Mouse (Mus musculus) embryonic facial prominence, embryonic 11.5 days (tissue): Measurements from ENCODE around the gene Bcl11b. TPM values are rescaled to one million over a fixed set of nuclear protein-coding genes. Genes with fewer than 3 reads are reported as not detected.
A peak's percentile ranks its signal among the peaks of the same experiment; 100 is the strongest.

ENCODE experiments used
- ATAC-seq: fragments of 200-750 bp; cut with Nextera tagmentation; replicated peaks from 2 replicates; pipeline ENCODE4 v1.8.0; 2017; ENCODE audit warnings: low read depth; ENCODE audit not compliant: insufficient number of reproducible peaks, low FRiP score, low TSS enrichment
- DNase-seq: peaks from one replicate; pipeline ENCODE4 v3.0.0-alpha.2; 2015; ENCODE audit warnings: low spot score
- H3K27ac ChIP-seq: fragments of 300-500 bp; sonication (generic); replicated peaks from 2 replicates; pipeline ENCODE4 v1.5.1; 2014; ENCODE audit warnings: mild to moderate bottlenecking, low read depth, low read length, control low read depth
- H3K27me3 ChIP-seq: fragments of 300-500 bp; sonication (generic); 2 replicates; pipeline ENCODE4 v1.6.1; 2014; ENCODE audit warnings: mild to moderate bottlenecking, low read length, moderate library complexity, mixed read lengths; ENCODE audit not compliant: control insufficient read depth, insufficient read depth
- H3K36me3 ChIP-seq: fragments of 300-500 bp; sonication (generic); replicated peaks from 2 replicates; pipeline ENCODE4 v1.6.1; 2014; ENCODE audit warnings: low read depth, mild to moderate bottlenecking, low read length, moderate library complexity, mixed read lengths; ENCODE audit not compliant: control insufficient read depth, insufficient read depth
- H3K4me1 ChIP-seq: fragments of 300-500 bp; sonication (generic); 2 replicates; pipeline ENCODE4 v1.6.1; 2014; ENCODE audit warnings: low read length, mixed read lengths; ENCODE audit not compliant: control insufficient read depth, insufficient read depth
- H3K4me2 ChIP-seq: fragments of 300-500 bp; sonication (generic); 2 replicates; pipeline ENCODE4 v1.6.1; 2014; ENCODE audit warnings: low read depth, mild to moderate bottlenecking, control low read depth, low read length, moderate library complexity
- H3K4me3 ChIP-seq: fragments of 300-500 bp; sonication (generic); 2 replicates; pipeline ENCODE4 v1.5.1; 2014; ENCODE audit warnings: low read depth, low read length, control low read depth
- H3K9ac ChIP-seq: fragments of 300-500 bp; sonication (generic); replicated peaks from 2 replicates; pipeline ENCODE4 v1.6.1; 2014; ENCODE audit warnings: mild to moderate bottlenecking, control low read depth, low read length
- H3K9me3 ChIP-seq: fragments of 300-500 bp; sonication (generic); replicated peaks from 2 replicates; pipeline ENCODE4 v1.6.1; 2016; ENCODE audit warnings: mild to moderate bottlenecking, low read length, inconsistent platforms, mixed read lengths; ENCODE audit not compliant: control insufficient read depth
- WGBS: fragments of 180-500 bp; shearing (Covaris S2); extraction: QIAGEN DNeasy Blood & Tissue Kit; methylation state at CpG from one replicate; pipeline ENCODE4 v1.1.7; 2014; 5-methylcytosine and 5-hydroxymethylcytosine counted together
- polyA plus RNA-seq: library from polyadenylated mRNA; unstranded; fragments of >200 nt; fragmentation: Nextera tagmentation; extraction: Ambion mirVana; gene quantifications from 2 replicates; pipeline ENCODE4 v1.2.1, GENCODE M21; 2014

The Bcl11b gene
- polyA plus RNA-seq, 1 experiment from 2014 or later: 14.8 TPM

GRCm38 (mm10) chr12:107996773-107997172, 6.6 kb downstream of the Bcl11b start:
- Histone ChIP-seq H3K27me3 (no peaks in the 10 kb centered on the region), H3K4me3 (no peak overlapping the region), H3K9ac (no peak overlapping the region), H3K36me3 (no peaks in the 10 kb centered on the region), H3K4me1 (peaks cover 3% of the 10 kb centered on the region; the same call in 1 of the 2 replicates), H3K4me2 (no peak overlapping the region; the same call in 1 of the 2 replicates), H3K9me3 (no peaks in the 10 kb centered on the region), H3K27ac (no peak overlapping the region)
- ATAC-seq (no peak), DNase-seq (no peak)
- WGBS: 45% methylated on average over 4 of the region's 4 CpGs

- DNase-seq (no peak), ATAC-seq (no peak)
- Histone ChIP-seq H3K4me1 (peaks cover 3% of the 10 kb centered on the region; the same call in 1 of the 2 replicates), H3K9ac (no peak overlapping the region), H3K27me3 (no peaks in the 10 kb centered on the region), H3K4me3 (no peak overlapping the region), H3K4me2 (no peak overlapping the region), H3K9me3 (no peaks in the 10 kb centered on the region), H3K27ac (no peak overlapping the region), H3K36me3 (no peaks in the 10 kb centered on the region)
- WGBS: 67% methylated on average over 6 of the region's 6 CpGs
These were observed 7.2 kb downstream of the Bcl11b start for GRCm38 (mm10) chr12:107996216-107996615.

- Histone ChIP-seq H3K4me1 (no peaks in the 10 kb centered on the region; the same call in 1 of the 2 replicates), H3K9me3 (no peaks in the 10 kb centered on the region), H3K4me2 (no peak overlapping the region), H3K9ac (no peak overlapping the region), H3K27me3 (no peaks in the 10 kb centered on the region), H3K27ac (no peak overlapping the region), H3K36me3 (no peaks in the 10 kb centered on the region), H3K4me3 (no peak overlapping the region)
- no peak for ATAC-seq
- 73% methylated on average over 4 of the region's 4 CpGs for WGBS
- DNase-seq: no peak
These were observed 9.0 kb downstream of the Bcl11b start for GRCm38 (mm10) chr12:107994421-107994820.

- Histone ChIP-seq H3K9me3 (no peaks in the 10 kb centered on the region), H3K9ac (no peak overlapping the region), H3K4me2 (no peak overlapping the region), H3K27ac (no peak overlapping the region), H3K4me1 (no peaks in the 10 kb centered on the region; the same call in 1 of the 2 replicates), H3K36me3 (no peaks in the 10 kb centered on the region), H3K27me3 (no peaks in the 10 kb centered on the region), H3K4me3 (no peak overlapping the region)
- no peak for ATAC-seq
- WGBS: 80% methylated on average over 4 of the region's 4 CpGs
- DNase-seq: no peak
These were observed 10.4 kb downstream of the Bcl11b start for GRCm38 (mm10) chr12:107993029-107993428.

- WGBS: 86% methylated on average over 11 of the region's 11 CpGs
- no peak overlapping the region for H3K27ac ChIP-seq
- DNase-seq (no peak), ATAC-seq (no peak)
- H3K4me3 ChIP-seq: no peak overlapping the region
- H3K4me1 ChIP-seq: no peaks in the 10 kb centered on the region
- no peaks in the 10 kb centered on the region for H3K36me3 ChIP-seq
- no peak overlapping the region for H3K4me2 ChIP-seq
- no peaks in the 10 kb centered on the region for H3K9me3 ChIP-seq
- H3K9ac ChIP-seq: no peak overlapping the region
- H3K27me3 ChIP-seq: no peaks in the 10 kb centered on the region
These were observed 12.2 kb downstream of the Bcl11b start for GRCm38 (mm10) chr12:107991191-107991590.

- Histone ChIP-seq H3K4me1 (peaks cover 26% of the 10 kb centered on the region), H3K9ac (no peak overlapping the region), H3K9me3 (no peaks in the 10 kb centered on the region), H3K4me3 (no peak overlapping the region), H3K4me2 (no peak overlapping the region), H3K27me3 (no peaks in the 10 kb centered on the region), H3K27ac (no peak overlapping the region), H3K36me3 (no peaks in the 10 kb centered on the region)
- no peak for DNase-seq
- 83% methylated on average over 8 of the region's 8 CpGs for WGBS
- ATAC-seq: no peak
These were observed 20.2 kb downstream of the Bcl11b start for GRCm38 (mm10) chr12:107983211-107983610.

- ATAC-seq: no peak
- Histone ChIP-seq H3K27me3 (no peaks in the 10 kb centered on the region), H3K36me3 (no peaks in the 10 kb centered on the region), H3K9me3 (no peaks in the 10 kb centered on the region), H3K9ac (no peak overlapping the region), H3K27ac (no peak overlapping the region), H3K4me3 (no peak overlapping the region), H3K4me2 (no peak overlapping the region), H3K4me1 (peaks cover 32% of the 10 kb centered on the region)
- DNase-seq: no peak
- 61% methylated on average over 9 of the region's 9 CpGs for WGBS
These were observed 21.1 kb downstream of the Bcl11b start for GRCm38 (mm10) chr12:107982306-107982705.

GRCm38 (mm10) chr12:107981231-107981630, 22.2 kb downstream of the Bcl11b start:
- Histone ChIP-seq H3K9me3 (no peaks in the 10 kb centered on the region), H3K27me3 (no peaks in the 10 kb centered on the region), H3K9ac (no peak overlapping the region; the same call in 1 of the 2 replicates), H3K27ac (peak overlapping the region; percentile 95), H3K36me3 (no peaks in the 10 kb centered on the region), H3K4me1 (peaks cover 41% of the 10 kb centered on the region), H3K4me3 (no peak overlapping the region), H3K4me2 (peak overlapping the region; percentile 74; the same call in 1 of the 2 replicates)
- 14% methylated on average over 6 of the region's 6 CpGs for WGBS
- ATAC-seq (no peak), DNase-seq (no peak)
